Mouse (Mus musculus) mature B cell (primary cell): ENCODE results near the gene Tha1.

Source experiments
- in situ Hi-C: fragments of 300-500 bp; cut with MboI; formaldehyde crosslinking; loops from 2 replicates; pipeline ENCODE4 v1.14.3; 2019

Gene Tha1

GRCm38 (mm10) chr11:117826164-117826563 lies 47.1 kb downstream of the Tha1 start:
- in situ Hi-C loops, result loop anchor here (5.0 to 10.0 kb wide), 2 partner anchors 34 to 441 kb away; no protein-coding TSS in a partner anchor

- in situ Hi-C loops, result loop anchor here (5.0 to 10.0 kb wide), 2 partner anchors 33 to 441 kb away; no protein-coding TSS in a partner anchor
These were observed 47.8 kb downstream of the Tha1 start, which contains the start of the genes Afmid and Tk1 for GRCm38 (mm10) chr11:117825333-117826101. TSS of gene Afmid (plus strand) at chr11:117825924. TSS of gene Tk1 (minus strand) at chr11:117826092.

GRCm38 (mm10) chr11:117824060-117824969 lies 49.0 kb downstream of the Tha1 start:
- in situ Hi-C loops, result loop anchor here (5.0 to 10.0 kb wide), 2 partner anchors 112 to 440 kb away; no protein-coding TSS in a partner anchor

GRCm38 (mm10) chr11:117823411-117823810 lies 49.9 kb downstream of the Tha1 start:
- in situ Hi-C loops, result loop anchor here (5.0 to 10.0 kb wide), 2 partner anchors 111 to 439 kb away; no protein-coding TSS in a partner anchor

- in situ Hi-C loops, result loop anchor here (5.0 to 10.0 kb wide), 2 partner anchors 110 to 438 kb away; no protein-coding TSS in a partner anchor
These were observed 50.5 kb downstream of the Tha1 start for GRCm38 (mm10) chr11:117822728-117823241.

- in situ Hi-C loops, result loop anchor here (5.0 to 10.0 kb wide), 2 partner anchors 110 to 437 kb away; no protein-coding TSS in a partner anchor
These were observed 51.4 kb downstream of the Tha1 start for GRCm38 (mm10) chr11:117821868-117822267.

GRCm38 (mm10) chr11:117820173-117820572 lies 53.1 kb downstream of the Tha1 start:
- in situ Hi-C loops, result loop anchor here (5.0 to 10.0 kb wide), 2 partner anchors 108 to 435 kb away; no protein-coding TSS in a partner anchor

GRCm38 (mm10) chr11:117819095-117819494 lies 54.2 kb downstream of the Tha1 start:
- in situ Hi-C loops, result no loop called here
